Mouse (Mus musculus) lung, postnatal 4 days (tissue): Measurements from ENCODE around the gene Tmem147.
"Not testable (repeated sequence)": the region's sequence is repeated elsewhere in the genome, so short reads cannot be mapped to it uniquely, and the experiment has no call there.

ENCODE experiments used
- DNase-seq, 2 experiments: peaks; one replicate each; pipeline ENCODE4 v3.0.0; 2021

Gene Tmem147

DNA sequence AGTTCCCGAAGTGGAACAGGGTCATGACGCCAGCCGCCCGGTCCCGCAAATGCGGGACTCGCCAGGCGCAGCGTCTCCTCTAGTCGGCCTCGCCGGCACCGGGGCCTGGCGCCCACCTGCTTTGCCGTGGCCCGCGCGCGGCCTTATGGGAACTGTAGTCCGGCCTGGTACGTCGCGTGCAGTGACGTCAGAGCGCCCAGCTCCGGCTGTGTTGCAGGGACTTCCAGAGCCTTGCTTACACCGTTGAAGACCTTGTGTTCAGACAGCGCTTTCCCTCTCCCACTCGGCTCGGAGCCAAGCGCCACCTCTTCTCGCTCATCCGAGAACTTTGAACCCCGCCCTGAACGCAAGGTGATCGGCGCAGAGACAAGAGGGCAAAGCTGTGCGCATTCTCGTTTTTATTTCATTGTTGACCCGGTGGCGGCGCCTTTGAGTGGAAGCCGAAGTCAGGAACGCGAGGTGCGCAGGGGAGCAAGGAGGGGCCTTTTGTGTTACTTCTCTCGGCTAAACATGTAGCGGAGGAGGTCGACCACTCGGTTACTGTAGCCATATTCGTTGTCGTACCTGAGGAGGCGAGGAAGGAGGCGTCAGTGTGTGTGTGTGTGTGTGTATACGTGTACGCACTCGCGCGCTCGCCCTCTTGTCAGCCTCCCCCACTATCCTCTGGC, at the start of gene Tmem147:
Gene Tmem147, minus strand, starts transcription at position 145 of the 668 bp plus-strand sequence.
- peak; percentile 95 for DNase-seq

DNA sequence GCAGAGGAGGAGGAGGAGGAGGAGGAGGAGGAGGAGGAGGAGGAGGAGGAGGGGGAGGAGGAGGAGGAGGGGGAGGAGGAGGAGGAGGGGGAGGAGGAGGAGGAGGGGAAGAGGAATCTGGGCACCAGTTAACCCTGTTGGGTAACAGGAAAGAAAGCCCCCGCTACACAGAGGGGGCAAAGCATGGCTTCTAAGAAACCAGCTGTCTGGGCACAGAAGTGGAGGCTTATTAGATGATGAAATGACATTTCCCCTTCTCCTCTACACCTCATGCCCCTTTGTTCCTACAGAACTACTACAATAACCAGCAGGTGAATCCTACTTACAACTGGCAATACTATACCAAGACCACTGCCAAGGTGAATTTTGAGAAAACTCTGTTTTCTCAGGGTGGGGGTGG, 48.6 kb upstream of the Tmem147 start:
- no peak for DNase-seq

DNA sequence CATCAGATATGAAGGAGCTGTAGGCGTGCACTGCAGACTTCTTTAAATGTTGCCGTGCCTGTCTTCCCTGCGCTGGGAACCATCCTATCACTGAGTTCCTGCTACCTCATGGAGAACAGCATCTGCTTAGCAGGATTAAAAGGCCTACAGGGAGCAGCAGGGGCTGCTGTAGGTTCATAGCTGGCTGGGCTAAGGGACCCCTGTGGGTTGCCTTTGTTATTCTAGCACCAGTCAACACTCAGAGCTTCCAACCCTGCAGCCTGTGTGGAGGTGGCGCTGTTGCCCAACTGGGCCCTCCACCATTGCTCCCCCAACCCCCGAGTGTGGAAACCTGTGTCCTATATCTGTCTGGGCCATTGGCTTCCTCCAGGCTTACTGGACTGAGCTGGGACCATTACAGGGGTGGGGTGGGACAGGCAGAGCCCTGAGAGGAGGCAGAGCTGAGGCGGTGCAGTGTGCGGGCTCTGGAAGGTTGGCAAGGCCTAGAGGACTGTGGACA, 47.8 kb upstream of the Tmem147 start:
- no peak for DNase-seq

DNA sequence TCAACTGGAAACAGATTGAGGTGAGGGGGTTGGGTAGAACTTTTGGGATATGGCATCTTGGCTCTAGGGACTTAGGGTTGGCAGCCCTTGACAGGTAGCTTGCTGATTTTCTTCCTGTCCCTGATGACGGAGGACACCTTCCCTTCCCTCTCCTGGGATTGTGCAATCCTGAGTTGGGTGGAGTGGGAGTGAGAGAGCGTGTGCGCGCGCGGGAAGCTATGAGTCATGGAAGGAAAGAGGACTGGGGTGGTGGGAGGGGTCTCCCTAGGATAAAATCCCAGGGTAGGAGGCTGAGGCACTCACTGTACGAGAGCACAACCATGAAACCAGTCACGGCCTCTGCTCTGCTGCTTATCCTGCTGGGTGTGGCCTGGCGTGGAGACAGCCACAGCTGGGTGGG, 46.8 kb upstream of the Tmem147 start:
- no peak for DNase-seq

DNA sequence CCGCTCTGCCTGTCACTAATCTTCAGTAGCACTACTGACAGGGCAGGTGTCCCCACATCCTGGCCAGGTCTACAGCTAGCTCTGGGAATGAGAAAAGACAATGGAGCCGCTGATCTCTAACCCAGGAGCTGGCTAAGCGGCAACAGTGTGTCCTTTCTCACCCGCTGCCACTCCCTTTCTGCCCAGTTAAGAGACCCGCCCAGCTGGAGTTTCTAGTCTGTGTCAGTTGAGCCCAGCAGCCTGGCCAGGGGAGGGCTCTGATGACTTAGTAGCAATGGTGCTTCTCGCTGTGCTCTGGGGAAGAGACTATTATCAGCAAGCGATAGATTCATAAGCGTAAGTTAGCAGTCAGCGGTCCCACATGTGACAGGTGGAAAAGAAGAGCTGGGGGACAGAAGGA, 39.9 kb upstream of the Tmem147 start:
- DNase-seq = no peak

DNA sequence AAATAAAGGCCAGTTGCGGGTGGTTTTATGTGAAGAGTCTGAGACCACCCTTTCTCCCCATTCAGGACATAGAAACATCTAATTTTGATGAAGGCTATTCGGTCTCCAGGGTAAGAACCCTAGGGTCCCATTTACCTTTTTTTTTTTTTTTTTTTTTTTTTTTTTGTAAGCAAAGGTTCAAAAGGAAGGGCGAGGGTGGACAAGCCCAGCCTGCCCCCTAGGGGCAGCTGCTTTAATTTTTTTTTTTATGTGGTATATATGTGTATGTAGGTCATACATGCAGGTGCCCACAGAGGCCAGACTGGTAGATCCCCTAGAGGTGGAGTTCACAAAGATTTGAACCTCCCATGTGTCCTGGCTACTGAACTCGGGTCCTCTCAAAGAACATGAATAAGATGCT, 37.1 kb upstream of the Tmem147 start:
- no peak for DNase-seq

DNA sequence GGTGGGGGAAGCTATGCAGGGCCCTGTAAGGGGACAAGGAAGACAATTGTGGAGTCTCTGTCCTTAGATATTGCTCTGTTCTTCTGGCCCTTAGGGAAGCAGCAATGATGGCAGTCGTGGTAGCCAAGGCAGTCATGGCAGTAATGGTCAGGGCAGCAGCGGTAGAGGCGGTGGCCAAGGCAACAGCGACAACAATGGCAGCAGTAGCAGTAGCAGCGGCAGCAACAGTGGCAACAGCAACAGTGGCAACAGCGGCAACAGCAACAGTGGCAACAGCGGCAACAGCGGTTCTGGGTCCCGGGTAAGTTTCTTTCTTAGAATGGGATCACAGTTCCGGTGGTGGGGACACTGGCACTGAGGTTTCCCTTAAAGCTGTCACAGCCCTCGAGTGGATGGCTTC, 35.8 kb upstream of the Tmem147 start:
- no peak for DNase-seq

DNA sequence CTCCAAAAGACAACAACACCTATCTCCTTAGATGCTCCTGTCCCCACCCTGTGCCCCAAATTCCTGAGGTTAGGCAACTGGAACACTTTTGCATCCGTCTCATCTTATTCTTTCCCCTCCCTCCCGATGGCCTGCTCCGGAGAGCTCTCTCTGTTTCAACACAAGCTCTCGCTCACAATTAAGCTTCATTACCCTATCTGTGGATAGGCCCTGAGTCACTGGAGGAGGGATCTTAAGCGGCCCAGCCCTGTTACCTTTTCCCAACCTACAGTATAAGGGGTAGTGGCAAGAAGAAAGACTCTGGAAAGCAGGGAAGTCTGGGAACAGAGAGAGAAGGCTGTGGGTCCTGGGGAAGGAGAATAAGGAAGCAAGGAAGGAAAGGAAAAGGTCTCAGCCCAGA, 34.1 kb upstream of the Tmem147 start, which contains the start of gene Dmkn:
Gene Dmkn, plus strand, starts transcription at position 301 of the 400 bp plus-strand sequence.
- no peak for DNase-seq

DNA sequence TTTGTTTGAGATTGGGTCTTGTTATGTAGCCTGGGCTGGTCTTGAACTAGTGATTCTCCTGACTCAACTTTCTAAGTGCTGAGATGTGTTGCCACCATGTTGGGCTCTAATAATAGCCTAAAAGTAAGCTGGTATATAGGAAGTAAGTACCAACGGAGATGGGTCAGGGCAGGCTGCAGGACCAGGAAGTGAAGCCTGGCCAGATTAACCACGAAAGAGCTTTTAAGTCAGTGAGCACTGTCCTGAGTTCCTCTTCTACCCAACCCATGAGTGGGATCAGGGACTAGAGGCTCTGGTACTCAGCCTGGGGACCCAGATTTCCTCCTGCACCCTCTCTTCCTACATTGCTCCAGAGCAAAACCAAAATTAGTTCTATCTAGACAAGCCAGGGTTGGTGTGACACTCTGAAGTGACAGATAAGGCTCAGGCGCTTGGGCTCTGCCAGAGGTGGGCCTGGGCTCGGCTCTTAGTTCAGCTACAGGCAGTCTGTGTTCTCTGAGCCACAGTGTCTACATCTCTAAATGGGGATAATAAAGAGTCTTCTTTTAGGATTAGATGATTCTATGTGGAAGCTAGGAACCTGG, 32.5 kb upstream of the Tmem147 start:
- no peak for DNase-seq

DNA sequence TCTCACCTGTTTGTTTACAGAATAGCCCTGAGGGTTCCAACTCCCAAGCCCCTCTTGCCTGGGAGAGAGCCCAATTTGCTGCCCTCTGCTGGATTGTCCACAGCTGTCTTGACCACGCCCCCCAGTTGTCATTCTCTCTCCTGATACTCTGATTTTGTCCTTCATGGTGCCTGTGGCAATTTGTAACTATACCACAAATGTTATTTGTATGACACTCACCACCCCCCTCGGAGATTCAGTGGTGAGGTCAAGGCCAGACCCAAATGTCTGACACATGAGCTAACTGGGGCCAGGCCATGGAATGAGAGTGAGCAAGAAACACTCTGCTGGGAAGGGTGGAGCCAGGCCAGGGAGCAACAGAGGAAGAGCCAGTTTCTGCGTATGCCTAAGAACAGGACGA, 29.5 kb upstream of the Tmem147 start:
- DNase-seq = peak in 1 of 2 experiments; percentile 52

DNA sequence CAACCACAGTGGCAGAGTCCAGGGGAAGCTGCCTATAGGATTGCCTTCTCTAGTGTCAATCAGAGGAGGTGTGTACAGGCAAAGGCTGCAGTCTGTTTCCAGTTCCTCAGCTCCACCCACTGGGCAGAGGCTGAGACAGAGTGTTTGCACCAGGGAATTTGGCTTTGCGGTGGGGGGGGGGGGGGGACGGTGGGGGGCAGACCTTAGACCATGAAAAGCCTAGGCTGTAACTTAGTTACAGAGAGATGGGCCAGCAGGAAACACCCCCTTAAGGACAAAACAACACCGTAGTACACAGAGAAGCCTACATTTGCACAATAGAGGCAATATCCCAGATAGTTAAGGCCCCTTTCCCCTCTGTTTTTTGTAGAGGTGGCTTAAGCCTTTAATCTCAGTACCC, 27.7 kb upstream of the Tmem147 start:
- DNase-seq = no peak

DNA sequence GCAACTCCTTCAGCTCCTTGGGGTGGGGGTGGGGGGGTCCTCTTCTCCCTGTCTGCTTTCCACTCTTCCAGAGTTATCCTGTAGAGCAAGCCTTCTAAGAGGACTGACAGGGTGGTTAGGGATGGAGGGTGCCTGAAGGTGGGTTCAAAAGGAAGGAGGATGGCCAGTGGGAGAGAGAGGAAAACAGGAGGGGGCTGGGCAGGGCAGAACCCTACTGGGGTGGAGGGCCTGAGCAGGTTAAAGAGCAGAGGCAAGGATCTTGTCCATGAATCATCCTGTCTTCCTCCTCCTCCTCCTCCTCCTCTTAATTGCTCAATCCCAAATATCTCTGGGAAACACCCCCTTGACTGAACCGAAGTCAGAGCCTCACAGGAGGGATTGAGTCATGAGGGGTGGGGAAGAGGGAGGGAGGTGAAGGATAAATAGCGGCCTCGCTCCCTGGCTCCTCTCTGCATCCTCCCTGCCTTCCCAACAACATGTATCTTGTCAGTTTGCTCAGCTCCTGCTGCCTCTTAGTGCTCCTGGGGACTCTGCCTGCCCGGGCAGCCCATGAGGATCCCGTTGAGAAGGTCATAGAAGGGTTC, 21.8 kb upstream of the Tmem147 start, which contains the start of gene Sbsn:
Gene Sbsn, plus strand, starts transcription at position 386 of the 584 bp plus-strand sequence.
- DNase-seq = no peak

DNA sequence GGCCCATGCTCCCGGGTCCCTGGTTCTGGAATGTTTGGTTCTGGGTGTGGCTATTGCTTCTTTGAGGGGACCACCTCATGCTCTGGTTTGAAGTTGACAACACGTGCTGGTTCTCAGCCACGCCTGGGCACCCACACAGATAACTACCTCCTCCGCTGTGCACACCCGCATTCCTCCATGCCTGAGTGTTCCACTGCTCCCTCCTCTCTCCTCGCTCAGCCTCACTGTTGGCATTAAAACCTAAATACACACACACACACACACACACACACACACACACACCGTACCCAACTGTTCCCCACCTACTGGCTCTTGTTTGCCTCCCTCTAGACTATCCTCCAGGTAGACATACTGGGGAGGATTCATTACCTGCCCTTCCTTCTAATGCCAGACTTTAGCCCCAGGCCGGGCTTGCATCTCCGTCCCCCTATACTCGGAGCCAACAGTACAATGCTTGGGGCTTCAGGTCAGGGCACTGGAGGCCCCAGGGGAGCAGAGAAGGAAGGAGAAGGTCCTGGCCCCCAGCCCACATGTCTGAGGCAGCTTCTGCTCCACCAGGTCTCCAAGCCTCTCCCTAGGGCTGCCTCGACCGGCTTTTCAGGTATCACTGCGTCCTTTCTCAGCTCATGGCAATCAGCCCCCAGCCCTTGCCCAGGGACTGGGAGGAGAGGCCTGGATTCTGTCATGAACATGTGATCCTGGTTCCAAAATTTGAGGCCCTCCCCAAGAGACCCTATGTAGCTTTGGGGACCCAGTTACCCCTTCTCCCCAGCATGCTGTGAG, 20.7 kb upstream of the Tmem147 start:
- peak in 1 of 2 experiments; percentile 43 for DNase-seq

DNA sequence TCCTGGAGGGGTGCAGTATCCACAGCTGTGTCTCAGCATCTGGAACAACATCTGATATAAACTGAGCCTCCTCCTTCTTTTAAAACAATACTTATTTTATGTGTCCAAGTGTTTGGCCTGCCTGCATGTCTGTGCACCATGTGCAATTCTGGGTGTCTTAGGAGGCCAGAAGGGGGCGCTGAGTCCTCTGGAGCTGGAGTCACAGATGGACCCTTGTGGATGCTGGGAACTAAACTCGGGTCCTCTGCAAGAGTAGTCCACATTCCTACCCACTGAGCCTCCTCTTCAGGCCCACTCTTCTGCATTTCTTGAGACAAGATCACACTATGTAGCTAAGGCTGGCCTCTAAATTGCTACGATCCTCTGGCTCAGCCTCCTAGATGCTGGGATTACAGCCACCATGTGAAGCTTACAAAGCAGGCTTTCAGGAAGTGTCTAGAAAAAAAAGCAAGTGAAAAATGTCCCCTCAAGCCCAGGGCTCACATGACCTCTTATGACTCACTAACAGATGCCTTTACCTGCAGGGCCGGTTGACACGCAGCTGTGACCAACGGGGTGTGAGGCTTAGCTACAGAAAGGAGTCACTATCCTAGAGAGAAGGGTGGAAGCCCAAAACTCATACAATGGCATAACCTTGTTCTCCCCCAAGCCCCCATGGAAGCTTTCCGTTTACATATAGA, 18.3 kb upstream of the Tmem147 start:
- DNase-seq = no peak

DNA sequence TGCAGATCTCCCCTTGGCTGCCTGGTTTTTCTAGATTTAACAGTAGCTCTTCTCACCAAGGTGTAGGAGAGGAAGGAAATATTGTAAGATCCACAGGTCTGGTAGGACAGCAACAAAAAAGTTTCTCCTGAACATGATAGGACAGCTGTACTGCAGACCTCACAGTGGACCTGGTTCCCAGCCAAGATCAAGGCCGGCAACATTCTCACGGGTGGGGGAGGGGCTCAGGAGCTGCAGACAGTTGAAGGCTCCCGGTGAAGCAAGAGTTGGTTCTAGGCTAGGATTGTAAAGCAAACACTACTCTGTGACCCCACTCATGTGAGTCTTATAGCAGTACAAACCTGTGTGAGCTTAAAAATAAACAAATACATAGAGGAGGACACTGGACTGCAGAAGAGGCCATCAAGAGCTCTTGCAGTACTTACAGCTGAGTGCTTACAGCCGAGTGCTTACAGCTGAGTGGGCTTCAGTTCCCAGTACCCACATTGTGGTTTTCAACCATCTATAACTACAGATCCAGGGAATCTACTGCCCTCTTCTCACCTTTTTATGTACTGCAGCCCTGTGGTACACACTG, 14.8 kb upstream of the Tmem147 start:
- DNase-seq = peak; percentile 77 to 80

DNA sequence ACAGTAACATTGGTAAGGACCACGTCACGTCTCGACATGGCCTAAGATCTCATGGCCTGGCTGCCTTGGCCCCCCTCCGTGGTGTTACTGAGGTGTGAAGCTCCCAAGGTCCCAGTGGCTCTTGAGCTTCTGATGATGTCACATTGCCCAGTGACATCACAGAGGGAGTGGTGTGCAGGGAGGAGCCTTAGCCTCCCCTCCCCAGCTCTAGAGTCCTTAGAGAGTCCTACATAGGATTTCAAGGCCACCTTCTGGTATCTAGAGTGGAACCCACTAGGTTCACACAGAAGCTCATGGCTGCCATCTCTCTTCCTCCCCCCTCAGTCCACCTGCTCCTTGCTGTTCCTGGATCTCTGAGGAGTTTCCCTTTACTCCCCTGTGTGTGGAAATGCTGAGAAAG, 14.3 kb upstream of the Tmem147 start, which contains the start of gene Gapdhs:
Gene Gapdhs, minus strand, starts transcription at position 65 of the 400 bp plus-strand sequence.
- not testable (repeated sequence) for DNase-seq

DNA sequence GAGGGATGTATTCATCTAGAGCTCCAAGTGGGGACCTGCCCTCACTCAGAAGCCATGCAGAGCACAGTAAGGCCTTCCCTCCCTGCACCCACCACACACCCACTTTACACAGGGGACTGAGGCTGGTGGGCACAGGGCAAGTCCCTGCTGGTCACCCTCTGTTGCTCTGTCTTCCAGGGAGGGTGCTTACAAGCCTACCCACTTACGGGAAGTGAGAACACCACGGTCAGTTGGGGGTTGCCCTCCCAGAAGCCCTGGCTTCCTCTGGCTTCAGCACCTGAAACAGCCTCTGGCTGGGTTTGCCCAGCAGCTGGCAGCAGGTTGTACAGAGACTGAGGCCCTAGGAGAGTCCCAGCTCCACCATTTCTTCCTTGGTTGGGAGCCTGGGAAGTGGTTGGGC, 13.2 kb upstream of the Tmem147 start:
- not testable (repeated sequence) for DNase-seq

DNA sequence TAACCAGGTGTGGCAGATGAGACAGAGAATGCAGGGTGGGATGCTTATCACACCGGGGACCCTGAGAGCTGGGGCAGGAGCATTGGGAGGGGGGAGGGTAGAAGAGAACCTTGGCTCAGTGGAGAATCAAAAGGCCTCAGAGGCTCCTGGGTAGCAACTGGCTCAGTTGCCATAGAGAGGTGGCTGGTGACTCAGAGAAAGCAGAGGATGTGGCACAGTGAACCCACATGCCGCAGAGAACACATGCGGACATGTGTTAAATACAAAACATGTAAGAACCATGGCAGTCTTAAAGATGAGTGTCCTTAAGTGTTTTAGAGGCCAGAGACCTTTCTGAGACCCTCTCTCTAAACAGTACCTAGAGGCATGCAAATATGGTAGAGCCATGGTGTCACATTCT, 6.9 kb upstream of the Tmem147 start:
- no peak for DNase-seq

DNA sequence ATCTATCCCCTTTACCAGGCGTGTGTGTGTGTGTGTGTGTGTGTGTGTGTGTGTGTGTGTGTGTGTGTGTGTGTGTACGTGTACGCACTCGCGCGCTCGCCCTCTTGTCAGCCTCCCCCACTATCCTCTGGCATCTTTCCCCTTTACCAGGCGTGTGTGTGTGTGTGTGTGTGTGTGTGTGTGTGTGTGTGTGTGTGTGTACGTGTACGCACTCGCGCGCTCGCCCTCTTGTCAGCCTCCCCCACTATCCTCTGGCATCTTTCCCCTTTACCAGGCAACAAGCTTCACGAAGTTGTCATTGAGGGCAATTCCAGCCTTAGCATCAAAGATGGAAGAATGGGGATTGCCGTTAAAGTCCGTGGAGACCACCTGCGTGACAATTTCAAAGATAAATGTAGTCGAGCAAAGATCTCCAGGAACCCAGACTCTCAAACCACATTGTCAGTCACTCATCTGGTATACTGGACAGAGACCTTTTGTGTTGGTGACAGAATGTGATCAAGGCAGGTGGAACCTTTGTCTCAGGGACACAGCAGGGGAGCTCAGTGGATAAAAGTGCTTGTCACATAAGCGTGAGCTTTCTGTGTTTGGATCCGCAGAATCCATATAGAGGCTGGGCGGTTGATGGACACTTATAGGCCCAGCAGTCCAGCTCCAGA, 853 bp upstream of the Tmem147 start:
- DNase-seq = not testable (repeated sequence)

DNA sequence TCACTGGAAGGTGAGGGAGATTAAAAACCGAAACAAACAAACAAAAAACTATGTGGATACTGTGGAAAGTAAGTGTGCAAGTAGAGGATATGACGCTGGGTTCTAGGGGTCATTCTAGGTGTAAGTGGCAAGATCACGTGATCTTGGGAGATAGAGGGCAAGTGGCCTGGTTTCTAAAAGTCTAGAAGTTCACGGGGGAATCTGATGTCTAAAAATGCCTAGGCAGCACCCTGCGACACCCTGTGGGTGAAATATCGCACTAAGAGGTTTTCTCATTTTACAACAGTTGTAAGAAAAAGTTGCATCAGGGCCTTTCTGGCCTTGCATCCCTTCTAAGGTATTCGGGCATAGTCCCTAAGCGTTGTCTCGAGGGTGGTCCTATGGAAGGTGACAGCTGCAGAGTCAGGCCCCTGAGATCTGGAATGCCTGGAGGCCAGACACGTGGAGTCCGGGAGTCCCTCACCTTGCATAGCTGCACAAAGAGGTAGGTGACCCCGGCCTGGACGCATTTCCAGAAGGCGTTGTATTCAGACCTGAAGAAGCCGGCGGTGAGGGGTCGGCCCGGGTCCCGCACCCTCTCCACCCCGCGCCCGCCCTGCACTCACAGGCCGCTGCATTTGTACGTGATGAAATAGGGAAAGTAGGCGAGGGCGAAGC, 473 bp downstream of the Tmem147 start:
- no peak for DNase-seq

DNA sequence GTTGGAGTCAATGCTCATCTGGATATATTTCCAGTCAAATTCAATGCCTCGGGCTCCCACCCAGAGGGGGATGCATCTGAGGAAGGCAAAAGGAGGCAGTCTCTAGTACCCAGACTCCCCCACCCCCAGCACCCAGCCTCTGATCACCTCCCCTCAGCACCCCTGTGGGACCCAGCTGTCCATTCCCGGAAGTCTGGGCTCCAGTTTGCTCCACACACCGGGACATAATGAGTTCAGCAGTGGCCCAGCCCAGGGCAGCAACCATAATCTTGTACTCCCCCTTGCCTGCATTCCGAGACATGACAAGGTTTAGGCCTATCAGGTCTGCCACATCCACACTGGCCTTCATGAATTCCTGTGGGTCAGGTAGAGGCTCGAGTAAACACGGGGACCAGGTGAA, 1.1 kb downstream of the Tmem147 start:
- DNase-seq = no peak
